ENCODE assay signal across 8 mouse cellular contexts in the genomic region with DNA sequence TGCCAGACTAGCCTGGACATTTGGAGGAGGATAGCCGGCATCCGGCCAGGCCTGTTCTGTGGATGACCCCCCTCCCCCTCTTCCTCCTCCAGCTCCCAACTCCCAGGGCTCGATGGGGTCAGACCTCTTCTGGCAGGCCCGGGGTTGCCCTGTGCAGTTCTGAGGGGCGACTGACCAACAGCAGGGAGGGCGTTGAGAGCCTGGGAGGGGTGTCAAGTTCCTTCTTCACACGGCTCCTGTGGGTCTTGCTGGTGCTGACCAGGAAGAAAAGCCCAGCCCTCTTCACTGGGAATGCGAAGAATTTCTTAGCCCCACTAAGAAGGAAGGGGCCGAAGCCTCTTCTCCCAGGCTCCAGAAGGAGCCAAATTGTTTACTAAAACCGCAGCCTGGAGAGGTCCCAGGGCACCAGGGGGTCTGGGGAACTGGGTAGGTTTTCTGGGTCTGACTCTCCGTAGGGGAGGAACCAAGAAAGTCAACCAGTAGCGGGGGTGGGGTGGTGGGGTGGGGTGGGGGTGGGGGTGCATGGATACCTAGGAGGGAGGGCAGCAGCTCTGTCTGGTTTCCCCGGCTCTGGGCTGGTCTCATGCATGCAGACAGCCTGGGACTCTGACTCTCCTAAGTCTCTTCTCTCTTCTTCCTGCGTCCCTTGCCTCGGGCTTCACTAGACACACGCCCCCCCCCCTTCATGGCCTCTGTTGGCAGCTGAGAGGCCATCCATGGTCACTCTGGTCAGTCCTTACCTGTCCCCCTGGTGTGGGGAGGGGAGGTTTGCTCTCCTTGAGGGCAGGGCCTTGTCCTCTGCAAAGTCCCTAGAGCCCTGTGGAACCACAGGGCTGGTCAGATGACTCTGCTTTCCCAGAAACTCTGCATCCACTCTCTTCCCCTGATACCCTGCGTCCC. TPM values are rescaled to one million over a fixed set of nuclear protein-coding genes. Genes with fewer than 3 reads are reported as not detected.
A peak's percentile ranks its signal among the peaks of the same experiment; 100 is the strongest.
DNase-seq lines count a peak whose midpoint lies in the region; ATAC-seq lines count a peak whose summit lies in the region.

No protein-coding gene starts in this region.

- H3K9ac ChIP-seq in heart, embryonic 12.5 days = peak overlapping the region; percentile 51
- peak overlapping the region; percentile 0; the same call in 1 of the 2 replicates for H3K9ac ChIP-seq in limb, embryonic 12.5 days (replicated peaks)

- H3K9me3 ChIP-seq in heart, embryonic 12.5 days (replicated peaks) = no peaks in the 10 kb centered on the region
- H3K9me3 ChIP-seq in limb, embryonic 12.5 days = no peaks in the 10 kb centered on the region

- H3K27me3 ChIP-seq in heart, embryonic 12.5 days (replicated peaks) = no peaks in the 10 kb centered on the region
- no peaks in the 10 kb centered on the region for H3K27me3 ChIP-seq in limb, embryonic 12.5 days

- peak overlapping the region; percentile 55 for H3K27ac ChIP-seq in heart, embryonic 12.5 days (ENCODE audit: poor library complexity, severe bottlenecking)
- peak overlapping the region; percentile 81 for H3K27ac ChIP-seq in limb, embryonic 12.5 days

- peaks cover 36% of the 10 kb centered on the region for H3K4me1 ChIP-seq in heart, embryonic 12.5 days (replicated peaks)
- H3K4me1 ChIP-seq in limb, embryonic 12.5 days (replicated peaks) = peaks cover 20% of the 10 kb centered on the region

- DNase-seq in urinary bladder, postnatal 25 days (ENCODE audit: low spot score) = peak; percentile 40
- no peak for DNase-seq in urinary bladder, postnatal 10 days (ENCODE audit: low spot score)
- peak; percentile 42 for DNase-seq in retina, embryonic 14.5 days (ENCODE audit: low spot score)
- no peak for DNase-seq in cerebellum, adult 9-11 months

- ATAC-seq in heart, embryonic 12.5 days (ENCODE audit: insufficient number of reproducible peaks, low FRiP score) = peak; percentile 61
- ATAC-seq in limb, embryonic 12.5 days (ENCODE audit: insufficient number of reproducible peaks, insufficient read depth, low FRiP score, low TSS enrichment, low read depth) = peak; percentile 77; the same call in 1 of the 2 replicates
- ATAC-seq in CD4-positive, CD25-positive, alpha-beta regulatory T cell, adult 4 months = no peak
- no peak for ATAC-seq in frontal cortex, adult (ENCODE audit: low TSS enrichment)

- peak overlapping the region; percentile 21 for H3K4me2 ChIP-seq in heart, embryonic 12.5 days
- peak overlapping the region; percentile 15 for H3K4me2 ChIP-seq in limb, embryonic 12.5 days

- H3K36me3 ChIP-seq in heart, embryonic 12.5 days = no peaks in the 10 kb centered on the region
- no peaks in the 10 kb centered on the region for H3K36me3 ChIP-seq in limb, embryonic 12.5 days

- 12% methylated on average over 16 of the region's 17 CpGs for WGBS in heart, embryonic 12.5 days
- WGBS in limb, embryonic 12.5 days = 4% methylated on average over 15 of the region's 17 CpGs

- H3K4me3 ChIP-seq in heart, embryonic 12.5 days = no peak overlapping the region
- no peak overlapping the region for H3K4me3 ChIP-seq in limb, embryonic 12.5 days (replicated peaks)

RNA-seq across cellular contexts. Expression of gene Myh9, which starts 41.1 kb away (rescaled TPM):
- polyA plus RNA-seq in heart, embryonic 12.5 days (2016; fragmentation: Nextera tagmentation; extraction: Ambion mirVana) = 41.9 and 42.0 TPM in 2 replicates
- 40.0 and 43.1 TPM in 2 replicates for polyA plus RNA-seq in limb, embryonic 12.5 days (2016; fragmentation: Nextera tagmentation; extraction: Ambion mirVana)
- 100 to 1,000 TPM; 206 to 220 TPM for polyA plus RNA-seq in CD4-positive, CD25-positive, alpha-beta regulatory T cell, adult 4 months (2017; shearing (Covaris generic))

RNA-seq across cellular contexts. Expression of gene Txn2, which starts 45.8 kb away (rescaled TPM):
- 228 and 231 TPM in 2 replicates for polyA plus RNA-seq in heart, embryonic 12.5 days (2016; fragmentation: Nextera tagmentation; extraction: Ambion mirVana)
- polyA plus RNA-seq in limb, embryonic 12.5 days (2016; fragmentation: Nextera tagmentation; extraction: Ambion mirVana) = 215 and 217 TPM in 2 replicates
- 100 to 1,000 TPM; 232 to 276 TPM for polyA plus RNA-seq in CD4-positive, CD25-positive, alpha-beta regulatory T cell, adult 4 months (2017; shearing (Covaris generic))

Comparison
In these comparisons a context has a peak if more than half of its experiments do, and no peak if none do; other contexts are left out.
1. DNase-seq: peak in urinary bladder, postnatal 25 days (single experiment) and retina, embryonic 14.5 days (single experiment); none in urinary bladder, postnatal 10 days (single experiment) and cerebellum, adult 9-11 months (single experiment).
2. ATAC-seq: peak in heart, embryonic 12.5 days (single experiment) and limb, embryonic 12.5 days (single experiment); none in CD4-positive, CD25-positive, alpha-beta regulatory T cell, adult 4 months (single experiment) and frontal cortex, adult (single experiment).